Mouse (Mus musculus): ENCODE data around the gene Cenps. TPM values are rescaled to one million over a fixed set of nuclear protein-coding genes. Genes with fewer than 3 reads are reported as not detected.
"Not testable (repeated sequence)": the region's sequence is repeated elsewhere in the genome, so short reads cannot be mapped to it uniquely, and the experiment has no call there.

The Cenps gene
- polyA plus RNA-seq, 1 experiment from 2014 or later: 49.5 TPM

GRCm38 (mm10) chr4:149173661-149174060 lies 36.2 kb upstream of the Cenps start:
- DNase-seq (ENCODE audit: low spot score): no peak
- H3K4me3 ChIP-seq (ENCODE audit: low read depth, low read length): no peak overlapping the region
- H3K27me3 ChIP-seq (ENCODE audit: control insufficient read depth, insufficient read depth, low read length): no peaks in the 10 kb centered on the region
- no peak overlapping the region for H3K27ac ChIP-seq (ENCODE audit: low read depth, low read length)
- H3K9ac ChIP-seq (ENCODE audit: low read length): no peak overlapping the region
- no peaks in the 10 kb centered on the region for H3K9me3 ChIP-seq (ENCODE audit: control insufficient read depth, low read length)
- no peaks in the 10 kb centered on the region; the same call in 1 of the 2 replicates for H3K4me1 ChIP-seq (replicated peaks; ENCODE audit: control insufficient read depth, insufficient read depth, low read length)
- no peak for ATAC-seq (replicated peaks; ENCODE audit: low FRiP score)
- no peaks in the 10 kb centered on the region; the same call in 1 of the 2 replicates for H3K36me3 ChIP-seq (ENCODE audit: control insufficient read depth, insufficient read depth, low read length)
- 94% methylated on average over 6 of the region's 6 CpGs for WGBS
- H3K4me2 ChIP-seq (ENCODE audit: low read depth, low read length, severe bottlenecking): no peak overlapping the region

- Histone ChIP-seq H3K9me3 (ENCODE audit: control insufficient read depth, low read length) (no peaks in the 10 kb centered on the region), H3K4me3 (ENCODE audit: low read depth, low read length) (no peak overlapping the region), H3K27me3 (ENCODE audit: control insufficient read depth, insufficient read depth, low read length) (no peaks in the 10 kb centered on the region), H3K4me2 (ENCODE audit: low read depth, low read length, severe bottlenecking) (no peak overlapping the region), H3K36me3 (ENCODE audit: control insufficient read depth, insufficient read depth, low read length) (no peaks in the 10 kb centered on the region; the same call in 1 of the 2 replicates), H3K27ac (ENCODE audit: low read depth, low read length) (no peak overlapping the region), H3K4me1 (replicated peaks; ENCODE audit: control insufficient read depth, insufficient read depth, low read length) (no peaks in the 10 kb centered on the region; the same call in 1 of the 2 replicates), H3K9ac (ENCODE audit: low read length) (no peak overlapping the region)
- DNase-seq (ENCODE audit: low spot score) (no peak), ATAC-seq (replicated peaks; ENCODE audit: low FRiP score) (no peak)
- WGBS: 86% methylated on average over 2 of the region's 2 CpGs
These were observed 35.2 kb upstream of the Cenps start for GRCm38 (mm10) chr4:149172666-149173065.

GRCm38 (mm10) chr4:149172083-149172482 lies 34.7 kb upstream of the Cenps start:
- H3K4me3 ChIP-seq (ENCODE audit: low read depth, low read length): no peak overlapping the region
- no peaks in the 10 kb centered on the region; the same call in 1 of the 2 replicates for H3K36me3 ChIP-seq (ENCODE audit: control insufficient read depth, insufficient read depth, low read length)
- no peak overlapping the region for H3K4me2 ChIP-seq (ENCODE audit: low read depth, low read length, severe bottlenecking)
- no peak overlapping the region for H3K27ac ChIP-seq (ENCODE audit: low read depth, low read length)
- no peaks in the 10 kb centered on the region; the same call in 1 of the 2 replicates for H3K4me1 ChIP-seq (replicated peaks; ENCODE audit: control insufficient read depth, insufficient read depth, low read length)
- 90% methylated on average over 5 of the region's 5 CpGs for WGBS
- no peak overlapping the region for H3K9ac ChIP-seq (ENCODE audit: low read length)
- DNase-seq (ENCODE audit: low spot score) (no peak), ATAC-seq (replicated peaks; ENCODE audit: low FRiP score) (no peak)
- no peaks in the 10 kb centered on the region for H3K9me3 ChIP-seq (ENCODE audit: control insufficient read depth, low read length)
- H3K27me3 ChIP-seq (ENCODE audit: control insufficient read depth, insufficient read depth, low read length): no peaks in the 10 kb centered on the region

- H3K9me3 ChIP-seq (ENCODE audit: control insufficient read depth, low read length): no peaks in the 10 kb centered on the region
- no peak overlapping the region for H3K27ac ChIP-seq (ENCODE audit: low read depth, low read length)
- no peaks in the 10 kb centered on the region; the same call in 1 of the 2 replicates for H3K36me3 ChIP-seq (ENCODE audit: control insufficient read depth, insufficient read depth, low read length)
- no peak overlapping the region for H3K9ac ChIP-seq (ENCODE audit: low read length)
- H3K4me1 ChIP-seq (replicated peaks; ENCODE audit: control insufficient read depth, insufficient read depth, low read length): no peaks in the 10 kb centered on the region; the same call in 1 of the 2 replicates
- H3K4me2 ChIP-seq (ENCODE audit: low read depth, low read length, severe bottlenecking): no peak overlapping the region
- ATAC-seq (replicated peaks; ENCODE audit: low FRiP score) (no peak), DNase-seq (ENCODE audit: low spot score) (no peak)
- H3K27me3 ChIP-seq (ENCODE audit: control insufficient read depth, insufficient read depth, low read length): no peaks in the 10 kb centered on the region
- H3K4me3 ChIP-seq (ENCODE audit: low read depth, low read length): no peak overlapping the region
- 78% methylated on average over 5 of the region's 5 CpGs for WGBS
These were observed 34.2 kb upstream of the Cenps start for GRCm38 (mm10) chr4:149171581-149171981.

- ATAC-seq (replicated peaks; ENCODE audit: low FRiP score): no peak
- no peaks in the 10 kb centered on the region for H3K27me3 ChIP-seq (ENCODE audit: control insufficient read depth, insufficient read depth, low read length)
- no peaks in the 10 kb centered on the region; the same call in 1 of the 2 replicates for H3K36me3 ChIP-seq (ENCODE audit: control insufficient read depth, insufficient read depth, low read length)
- H3K27ac ChIP-seq (ENCODE audit: low read depth, low read length): no peak overlapping the region
- H3K9me3 ChIP-seq (ENCODE audit: control insufficient read depth, low read length): no peaks in the 10 kb centered on the region
- no peak overlapping the region for H3K4me3 ChIP-seq (ENCODE audit: low read depth, low read length)
- 68% methylated on average over 7 of the region's 7 CpGs for WGBS
- no peaks in the 10 kb centered on the region; the same call in 1 of the 2 replicates for H3K4me1 ChIP-seq (replicated peaks; ENCODE audit: control insufficient read depth, insufficient read depth, low read length)
- no peak overlapping the region for H3K4me2 ChIP-seq (ENCODE audit: low read depth, low read length, severe bottlenecking)
- no peak for DNase-seq (ENCODE audit: low spot score)
- no peak overlapping the region for H3K9ac ChIP-seq (ENCODE audit: low read length)
These were observed 33.0 kb upstream of the Cenps start for GRCm38 (mm10) chr4:149170394-149170931.

GRCm38 (mm10) chr4:149169926-149170325 lies 32.5 kb upstream of the Cenps start:
- H3K36me3 ChIP-seq (ENCODE audit: control insufficient read depth, insufficient read depth, low read length); H3K4me1 ChIP-seq (replicated peaks; ENCODE audit: control insufficient read depth, insufficient read depth, low read length); H3K27me3 ChIP-seq (ENCODE audit: control insufficient read depth, insufficient read depth, low read length); H3K27ac ChIP-seq (ENCODE audit: low read depth, low read length); H3K9me3 ChIP-seq (ENCODE audit: control insufficient read depth, low read length); DNase-seq (ENCODE audit: low spot score); H3K4me3 ChIP-seq (ENCODE audit: low read depth, low read length); H3K4me2 ChIP-seq (ENCODE audit: low read depth, low read length, severe bottlenecking); ATAC-seq (replicated peaks; ENCODE audit: low FRiP score); H3K9ac ChIP-seq (ENCODE audit: low read length): not testable (repeated sequence)
- WGBS: 78% methylated on average over 7 of the region's 8 CpGs

- no peaks in the 10 kb centered on the region for H3K9me3 ChIP-seq (ENCODE audit: control insufficient read depth, low read length)
- H3K9ac ChIP-seq (ENCODE audit: low read length): no peak overlapping the region
- H3K36me3 ChIP-seq (ENCODE audit: control insufficient read depth, insufficient read depth, low read length): no peaks in the 10 kb centered on the region
- H3K4me2 ChIP-seq (ENCODE audit: low read depth, low read length, severe bottlenecking): no peak overlapping the region
- ATAC-seq (replicated peaks; ENCODE audit: low FRiP score): no peak
- no peak for DNase-seq (ENCODE audit: low spot score)
- no peak overlapping the region for H3K4me3 ChIP-seq (ENCODE audit: low read depth, low read length)
- WGBS: 70% methylated on average over 2 of the region's 2 CpGs
- H3K27me3 ChIP-seq (ENCODE audit: control insufficient read depth, insufficient read depth, low read length): no peaks in the 10 kb centered on the region
- H3K27ac ChIP-seq (ENCODE audit: low read depth, low read length): no peak overlapping the region
- no peaks in the 10 kb centered on the region; the same call in 1 of the 2 replicates for H3K4me1 ChIP-seq (replicated peaks; ENCODE audit: control insufficient read depth, insufficient read depth, low read length)
These were observed 30.6 kb upstream of the Cenps start for GRCm38 (mm10) chr4:149168016-149168415.

- no peaks in the 10 kb centered on the region for H3K36me3 ChIP-seq (ENCODE audit: control insufficient read depth, insufficient read depth, low read length)
- H3K4me2 ChIP-seq (ENCODE audit: low read depth, low read length, severe bottlenecking): peak overlapping the region; percentile 92
- H3K9ac ChIP-seq (ENCODE audit: low read length): peak overlapping the region; percentile 66
- H3K4me1 ChIP-seq (replicated peaks; ENCODE audit: control insufficient read depth, insufficient read depth, low read length): no peaks in the 10 kb centered on the region; the same call in 1 of the 2 replicates
- ATAC-seq (replicated peaks; ENCODE audit: low FRiP score): peak; percentile 57
- no peak overlapping the region; the same call in 1 of the 2 replicates for H3K27ac ChIP-seq (ENCODE audit: low read depth, low read length)
- no peaks in the 10 kb centered on the region for H3K9me3 ChIP-seq (ENCODE audit: control insufficient read depth, low read length)
- WGBS: 2% methylated on average over 27 of the region's 27 CpGs
- no peaks in the 10 kb centered on the region for H3K27me3 ChIP-seq (ENCODE audit: control insufficient read depth, insufficient read depth, low read length)
- no peak for DNase-seq (ENCODE audit: low spot score)
- peak overlapping the region; percentile 52 for H3K4me3 ChIP-seq (ENCODE audit: low read depth, low read length)
These were observed 29.7 kb upstream of the Cenps start for GRCm38 (mm10) chr4:149166957-149167611.
